Mouse (Mus musculus) bone marrow, adult 2 months (tissue): ENCODE results near the gene Upk3bl. TPM values are rescaled to one million over a fixed set of nuclear protein-coding genes. Genes with fewer than 3 reads are reported as not detected.
A peak's percentile ranks its signal among the peaks of the same experiment; 100 is the strongest.
"Not testable (repeated sequence)": the region's sequence is repeated elsewhere in the genome, so short reads cannot be mapped to it uniquely, and the experiment has no call there.

Experiments used
- H3K27ac ChIP-seq: fragments of 200-500 bp; 2 replicates; pipeline ENCODE4 v1.5.1; 2012; ENCODE audit warnings: low read depth, mild to moderate bottlenecking, control low read depth, inconsistent platforms, low read length; ENCODE audit not compliant: control insufficient read depth, poor library complexity, insufficient read depth
- H3K4me1 ChIP-seq: fragments of 200-500 bp; 2 replicates; pipeline ENCODE4 v1.6.1; 2011; ENCODE audit warnings: low read length; ENCODE audit not compliant: control insufficient read depth, insufficient read depth
- H3K4me3 ChIP-seq: fragments of 200-500 bp; replicated peaks from 2 replicates; pipeline ENCODE3; 2011; ENCODE audit warnings: mild to moderate bottlenecking, low read depth, low read length, control low read depth; ENCODE audit not compliant: control insufficient read depth
- CTCF ChIP-seq: fragments of 200-500 bp; IDR thresholded peaks from 2 replicates; pipeline ENCODE4 v1.5.1; 2011; ENCODE audit warnings: low read length, control low read depth; ENCODE audit not compliant: control insufficient read depth, insufficient read depth
- POLR2A ChIP-seq: fragments of 200-500 bp; IDR thresholded peaks from 2 replicates; pipeline ENCODE4 v1.6.1; 2011; ENCODE audit warnings: low read depth, mild to moderate bottlenecking, control low read depth, low read length, borderline replicate concordance; ENCODE audit not compliant: control insufficient read depth
- WGBS: fragments of 180-500 bp; shearing (Covaris S2); methylation state at CpG from one replicate; pipeline ENCODE4 v1.1.7; 2018; 5-methylcytosine and 5-hydroxymethylcytosine counted together
- polyA plus RNA-seq: library from polyadenylated mRNA; stranded (reverse); fragments of >200 nt; gene quantifications from 2 replicates; pipeline ENCODE4 v1.2.4, GENCODE M21; 2011; ENCODE audit warnings: low replicate concordance; ENCODE audit not compliant: missing spikeins, insufficient read depth, insufficient read length

Gene Upk3bl
- polyA plus RNA-seq, 1 experiment: not detected

DNA sequence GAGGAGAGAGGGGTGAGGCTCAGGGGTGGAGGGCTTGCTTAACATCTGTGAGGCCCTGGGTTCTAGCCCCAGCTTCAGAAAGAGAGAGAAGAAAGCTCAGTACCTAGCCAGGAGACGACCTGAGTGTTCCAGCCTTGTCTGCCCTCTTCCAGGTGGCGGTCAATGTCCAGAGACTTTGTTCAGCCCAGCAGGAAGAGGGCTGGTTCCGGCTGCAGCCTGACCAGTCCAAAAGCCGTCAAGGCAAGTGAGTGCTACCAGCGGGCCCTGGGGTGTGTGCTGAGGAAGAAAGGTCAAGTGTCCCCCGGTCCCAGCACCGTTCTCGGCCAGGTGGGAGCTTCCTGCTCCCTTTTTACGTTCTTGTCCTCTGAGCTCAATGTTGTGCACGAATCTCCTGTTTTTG lies 44.2 kb downstream of the Upk3bl start:
- 81% methylated on average over 10 of the region's 10 CpGs for WGBS
- TF ChIP-seq CTCF: no peak
- no peak for TF ChIP-seq POLR2A

DNA sequence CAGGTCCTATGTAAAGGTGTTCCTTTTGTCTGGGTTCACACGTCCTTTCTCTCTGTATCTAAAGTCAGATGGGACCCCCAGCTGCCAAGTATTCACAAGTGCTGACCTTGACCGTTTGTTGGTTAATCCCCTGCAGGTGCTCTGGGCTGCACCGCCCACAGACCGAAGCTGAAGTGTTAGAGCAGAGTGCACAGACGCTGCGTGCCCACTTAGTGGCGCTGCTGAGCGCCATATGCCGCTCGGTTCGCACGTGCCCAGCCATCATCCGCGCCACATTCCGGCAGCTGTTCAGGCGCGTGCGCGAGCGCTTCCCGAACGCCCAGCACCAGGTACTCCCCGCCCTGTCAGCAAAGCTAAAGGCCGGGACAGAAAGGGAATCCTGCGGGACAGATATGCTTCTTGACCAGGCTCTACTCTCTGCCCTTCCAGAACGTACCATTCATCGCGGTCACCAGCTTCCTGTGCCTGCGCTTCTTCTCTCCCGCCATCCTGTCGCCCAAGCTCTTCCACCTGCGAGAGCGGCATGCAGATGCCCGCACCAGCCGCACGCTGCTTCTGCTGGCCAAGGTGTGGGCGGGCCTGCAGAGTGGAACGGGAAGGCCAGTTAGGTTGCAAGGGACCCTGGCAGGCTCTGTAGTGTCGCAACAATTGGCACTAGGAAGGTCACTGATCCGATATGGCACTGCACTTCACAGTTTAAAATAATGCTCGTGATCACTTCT lies 48.0 kb downstream of the Upk3bl start:
- TF ChIP-seq CTCF (peak; percentile 95), POLR2A (no peak)
- H3K4me1 ChIP-seq: no peaks in the 10 kb centered on the region; the same call in 1 of the 2 replicates
- peak overlapping the region; percentile 40 for H3K4me3 ChIP-seq
- no peak overlapping the region; the same call in 1 of the 2 replicates for H3K27ac ChIP-seq
- 7% methylated on average over 41 of the region's 41 CpGs for WGBS

More for the DNA sequence above, 44.2 kb downstream of the Upk3bl start:
- no peak overlapping the region for H3K4me3 ChIP-seq
- no peaks in the 10 kb centered on the region; the same call in 1 of the 2 replicates for H3K4me1 ChIP-seq
- no peak overlapping the region for H3K27ac ChIP-seq

DNA sequence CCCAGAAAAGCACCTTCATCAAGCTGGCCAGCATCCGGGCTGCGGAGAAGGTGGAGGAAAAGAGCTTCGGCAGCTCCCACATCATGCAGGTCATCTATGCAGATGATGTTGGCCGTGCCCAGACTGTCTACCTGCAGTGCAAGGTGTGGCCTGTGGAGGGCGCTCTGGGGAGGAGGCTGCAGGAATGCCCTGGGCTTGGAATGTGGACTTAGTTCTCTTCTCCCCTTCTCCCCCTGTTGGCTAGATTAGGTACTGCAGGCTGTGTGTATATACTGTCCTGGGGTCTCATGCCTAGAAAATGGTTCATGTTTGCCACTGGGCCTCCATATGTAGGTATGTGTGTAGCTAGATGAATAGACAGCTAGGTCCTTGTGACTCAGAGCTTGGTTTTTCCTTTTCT lies 50.2 kb downstream of the Upk3bl start:
- no peak for TF ChIP-seq POLR2A
- TF ChIP-seq CTCF: peak; percentile 48; the same call in 1 of the 2 replicates
- H3K27ac ChIP-seq: no peak overlapping the region
- 88% methylated on average over 5 of the region's 5 CpGs for WGBS
- no peaks in the 10 kb centered on the region; the same call in 1 of the 2 replicates for H3K4me1 ChIP-seq
- no peak overlapping the region for H3K4me3 ChIP-seq

DNA sequence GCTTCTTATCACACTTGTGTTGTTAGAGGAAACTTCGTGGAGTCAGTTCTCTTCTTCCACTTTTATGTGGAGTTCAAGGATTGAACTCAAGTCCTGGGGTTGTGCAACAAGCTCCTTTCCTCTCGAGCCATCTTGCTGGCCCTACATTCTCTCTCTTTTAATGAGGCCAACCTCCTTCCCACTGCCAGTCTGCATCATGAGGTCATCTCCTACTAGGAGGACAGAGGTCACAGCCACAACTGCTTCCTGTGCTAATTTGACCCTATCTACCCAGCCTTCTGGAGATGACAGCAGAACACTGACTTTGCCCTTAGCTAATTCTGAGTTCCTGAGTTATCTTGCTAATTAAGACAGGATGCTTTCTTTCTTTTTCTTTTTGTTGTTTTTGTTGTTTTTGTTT lies 54.2 kb downstream of the Upk3bl start:
- TF ChIP-seq POLR2A (no peak), CTCF (no peak)
- Histone ChIP-seq H3K4me3 (no peak overlapping the region), H3K4me1 (no peaks in the 10 kb centered on the region), H3K27ac (no peak overlapping the region)
- 24% methylated on average over 2 of the region's 2 CpGs for WGBS

DNA sequence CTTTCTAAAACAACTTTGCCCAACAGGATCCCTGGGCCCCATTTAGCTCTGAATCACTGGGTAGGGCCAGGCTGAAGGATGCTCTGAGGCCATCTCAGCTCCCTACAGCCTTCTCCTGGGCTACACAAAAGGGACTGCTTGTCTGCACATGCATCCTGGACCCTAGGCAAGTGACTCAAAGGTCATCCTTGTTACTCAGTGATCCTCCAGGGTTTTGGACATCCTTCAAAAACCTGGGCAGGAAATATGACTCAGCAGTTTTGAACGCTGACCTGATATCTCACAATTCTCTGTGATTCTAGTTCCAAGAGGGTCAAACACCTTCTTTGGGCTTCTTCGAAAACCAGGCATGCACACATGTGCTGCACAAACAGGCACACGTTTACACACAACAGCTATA lies 54.8 kb downstream of the Upk3bl start:
- no peak overlapping the region for H3K27ac ChIP-seq
- no peak for TF ChIP-seq CTCF
- TF ChIP-seq POLR2A: no peak
- H3K4me1 ChIP-seq: no peaks in the 10 kb centered on the region
- H3K4me3 ChIP-seq: no peak overlapping the region
- WGBS: 55% methylated on average over 3 of the region's 3 CpGs

DNA sequence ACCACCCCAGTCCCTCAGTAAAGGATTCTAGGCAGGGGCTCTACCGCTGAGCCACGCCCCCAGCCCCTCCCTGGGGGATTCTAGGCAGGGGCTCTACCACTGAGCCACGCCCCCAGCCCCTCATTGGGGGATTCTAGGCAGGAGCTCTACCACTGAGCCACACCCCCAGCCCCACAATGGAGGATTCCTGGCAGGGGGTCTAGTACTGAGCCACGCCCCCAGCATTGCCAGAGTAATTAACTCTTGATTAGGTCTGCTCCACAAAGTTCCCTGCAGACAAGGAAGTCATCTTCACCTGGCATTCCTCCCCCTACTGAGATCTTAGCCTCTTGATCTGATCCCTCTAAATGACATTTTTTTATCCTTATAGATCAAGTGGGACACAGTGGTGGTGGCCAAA lies 59.3 kb downstream of the Upk3bl start:
- not testable (repeated sequence) for H3K4me1 ChIP-seq, H3K27ac ChIP-seq, H3K4me3 ChIP-seq
- 58% methylated on average over 4 of the region's 4 CpGs for WGBS

Other genes starting within 250 kb of the Upk3bl start
- gene Srrm3, start 247.6 kb upstream of the Upk3bl start, polyA plus RNA-seq: not detected in 2 replicates
- 1.5 and 71.0 TPM in 2 replicates for gene Hspb1, start 166.6 kb upstream of the Upk3bl start, polyA plus RNA-seq
- gene Ywhag, start 119.9 kb upstream of the Upk3bl start, polyA plus RNA-seq: 26.9 and 58.1 TPM in 2 replicates
- 1.1 and 4.0 TPM in 2 replicates for gene Ssc4d, start 80.0 kb upstream of the Upk3bl start, polyA plus RNA-seq
- gene Zp3, start 74.4 kb upstream of the Upk3bl start, polyA plus RNA-seq: not detected in 2 replicates
- gene Dtx2, start 59.7 kb upstream of the Upk3bl start, polyA plus RNA-seq: 6.9 and 9.3 TPM in 2 replicates
- gene Upk3b, start 16.0 kb upstream of the Upk3bl start, polyA plus RNA-seq: not detected in 2 replicates
- 16.7 and 31.3 TPM in 2 replicates for gene Rasa4, start 29.4 kb downstream of the Upk3bl start, polyA plus RNA-seq
- gene Polr2j, start 62.1 kb downstream of the Upk3bl start, polyA plus RNA-seq: 54.8 and 82.1 TPM in 2 replicates
- gene Lrwd1, start 81.6 kb downstream of the Upk3bl start, polyA plus RNA-seq: 41.9 and 61.5 TPM in 2 replicates
- 8.8 and 14.2 TPM in 2 replicates for gene Alkbh4, start 81.7 kb downstream of the Upk3bl start, polyA plus RNA-seq
- 13.1 and 33.3 TPM in 2 replicates for gene Orai2, start 116.2 kb downstream of the Upk3bl start, polyA plus RNA-seq
- gene Prkrip1, start 144.5 kb downstream of the Upk3bl start, polyA plus RNA-seq: 40.9 and 47.7 TPM in 2 replicates
- 5.1 and 6.3 TPM in 2 replicates for gene Sh2b2, start 192.1 kb downstream of the Upk3bl start, polyA plus RNA-seq